Mouse (Mus musculus) urinary bladder, adult 18-20 months (tissue): ENCODE measurements around the gene Glra4.
"Not testable (repeated sequence)": the region's sequence is repeated elsewhere in the genome, so short reads cannot be mapped to it uniquely, and the experiment has no call there.

Source experiments
- DNase-seq, 2 experiments: peaks; one replicate each; pipeline ENCODE4 v3.0.0; 2022; ENCODE audit warnings: low spot score in 2 of 2, mixed read lengths in 2 of 2

The Glra4 gene

DNA sequence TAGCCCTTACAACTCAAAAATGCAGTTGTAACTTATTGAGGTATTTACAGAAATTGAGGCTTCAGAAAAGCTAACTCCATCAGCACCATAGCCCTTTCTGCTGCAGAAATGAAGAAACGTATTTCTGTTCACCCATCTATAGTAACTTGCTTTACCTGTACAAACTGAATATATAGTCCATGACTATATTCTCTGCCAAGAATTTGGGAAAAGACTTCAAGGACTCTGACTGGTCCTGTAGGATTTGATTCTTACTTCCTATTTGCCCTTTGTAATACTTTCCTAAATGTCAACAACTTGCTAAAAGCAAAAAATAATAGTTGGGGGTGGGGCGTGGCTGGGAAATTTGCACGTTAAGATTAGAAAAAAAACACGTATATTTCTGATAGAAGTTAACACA, 47.9 kb downstream of the Glra4 start:
- DNase-seq, result no peak

DNA sequence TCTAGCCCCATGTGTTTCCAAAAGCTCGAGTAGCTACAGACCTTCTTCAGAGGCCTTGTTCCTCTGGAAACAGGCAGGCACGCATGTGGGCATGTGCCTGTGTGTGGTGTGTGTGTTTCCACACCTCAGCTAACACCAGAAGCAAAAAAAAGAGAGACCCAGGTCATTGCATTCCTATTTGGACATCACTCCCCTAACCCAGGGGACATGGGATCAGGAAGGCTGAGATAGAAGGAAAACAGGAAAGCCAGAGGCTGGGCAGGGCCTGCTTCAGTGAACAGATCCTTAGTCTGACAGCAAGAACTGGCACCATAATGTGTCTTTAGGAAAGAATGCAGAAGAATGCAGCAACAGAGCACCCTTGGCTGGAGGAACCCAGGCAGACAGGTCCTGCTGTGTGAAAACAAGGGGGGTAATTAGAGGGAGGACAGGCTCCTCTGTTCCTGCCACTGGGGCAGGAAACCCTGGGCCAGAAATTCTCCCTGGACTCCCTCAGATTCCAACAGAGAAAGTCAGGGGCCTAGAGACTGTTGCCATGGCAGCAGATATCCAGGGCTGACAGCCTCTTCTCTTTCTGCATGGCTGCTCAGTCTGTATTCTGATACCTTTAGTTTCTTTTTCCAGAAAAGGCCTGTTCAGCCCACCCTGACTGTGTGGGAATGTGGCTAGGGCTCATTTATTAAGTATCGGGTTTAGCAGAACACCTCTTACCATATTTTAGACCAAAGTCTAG, 65.0 kb downstream of the Glra4 start:
- not testable (repeated sequence) for DNase-seq

DNA sequence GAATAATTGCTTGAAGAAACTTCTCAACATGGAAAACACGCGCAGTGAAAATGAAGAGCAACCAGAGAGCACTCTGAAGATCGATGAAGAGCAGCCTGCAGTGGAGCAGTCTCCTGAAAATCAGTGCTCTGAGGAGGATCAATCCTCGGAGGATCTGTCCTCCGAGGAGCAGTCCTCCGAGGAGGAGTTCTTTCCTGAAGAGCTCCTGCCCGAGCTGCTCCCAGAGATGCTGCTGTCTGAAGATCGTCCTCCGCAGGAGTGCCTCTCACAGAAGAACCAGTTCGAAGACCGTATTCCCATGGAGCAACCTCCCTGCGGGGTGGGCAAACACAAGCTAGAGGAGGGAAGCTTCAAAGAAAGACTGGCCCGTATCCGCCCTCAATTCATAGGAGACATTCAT, 71.2 kb downstream of the Glra4 start:
- DNase-seq, result no peak

DNA sequence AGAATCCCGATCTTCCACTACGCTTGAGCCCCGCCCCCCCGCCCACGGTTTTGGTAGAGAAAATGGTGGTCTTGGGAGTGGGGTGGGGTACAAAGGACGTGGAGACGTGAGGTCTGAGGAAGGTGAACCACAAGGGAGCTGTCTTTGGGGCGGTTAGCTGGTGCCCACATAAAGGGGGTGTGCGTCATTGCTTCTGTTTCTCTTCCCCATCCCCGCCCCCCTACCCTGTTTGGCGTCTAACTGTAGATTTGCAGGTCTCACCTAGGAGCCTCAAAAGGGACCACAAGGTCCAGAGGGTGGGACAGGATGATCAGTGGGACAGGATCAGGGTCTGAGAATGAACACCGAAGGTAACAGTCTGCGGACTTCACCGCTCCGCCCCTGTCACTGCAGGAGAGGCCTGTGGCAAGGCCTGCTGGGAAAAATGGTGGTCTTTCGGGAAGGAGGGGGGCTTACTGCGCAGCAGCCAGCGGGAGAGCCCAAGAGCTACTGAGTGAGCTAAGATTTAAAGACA, 71.7 kb downstream of the Glra4 start:
- peak; percentile 5 to 16 for DNase-seq
